Mouse (Mus musculus): ENCODE measurements around the gene Zbtb20. TPM values are rescaled to one million over a fixed set of nuclear protein-coding genes. Genes with fewer than 3 reads are reported as not detected.

Gene Zbtb20
- polyA plus RNA-seq, 1 experiment from 2014 or later: 18.4 TPM

GRCm38 (mm10) chr16:43617346-43617745, 741.7 kb downstream of the Zbtb20 start:
- ATAC-seq: no peak
- Histone ChIP-seq H3K4me1 (ENCODE audit: control insufficient read depth, insufficient read depth, low read length) (no peaks in the 10 kb centered on the region), H3K27me3 (replicated peaks; ENCODE audit: control insufficient read depth, insufficient read depth, low read length) (no peaks in the 10 kb centered on the region), H3K36me3 (ENCODE audit: control insufficient read depth, insufficient read depth, low read length) (no peaks in the 10 kb centered on the region), H3K4me3 (ENCODE audit: low read length) (no peak overlapping the region), H3K9ac (ENCODE audit: low read depth, low read length) (no peak overlapping the region), H3K9me3 (ENCODE audit: control insufficient read depth, low read length) (no peaks in the 10 kb centered on the region), H3K27ac (ENCODE audit: low read length) (no peak overlapping the region), H3K4me2 (ENCODE audit: low read depth, low read length) (no peak overlapping the region)
- WGBS: 91% methylated on average over 6 of the region's 6 CpGs

- Histone ChIP-seq H3K4me3 (ENCODE audit: low read length) (no peak overlapping the region), H3K4me1 (ENCODE audit: control insufficient read depth, insufficient read depth, low read length) (no peaks in the 10 kb centered on the region), H3K9me3 (ENCODE audit: control insufficient read depth, low read length) (no peaks in the 10 kb centered on the region), H3K27me3 (replicated peaks; ENCODE audit: control insufficient read depth, insufficient read depth, low read length) (no peaks in the 10 kb centered on the region), H3K36me3 (ENCODE audit: control insufficient read depth, insufficient read depth, low read length) (no peaks in the 10 kb centered on the region), H3K4me2 (ENCODE audit: low read depth, low read length) (no peak overlapping the region), H3K9ac (ENCODE audit: low read depth, low read length) (no peak overlapping the region), H3K27ac (ENCODE audit: low read length) (no peak overlapping the region)
- ATAC-seq: no peak
- WGBS: 90% methylated on average over 23 of the region's 23 CpGs
Measured at GRCm38 (mm10) chr16:43618286-43618685, 742.6 kb downstream of the Zbtb20 start.

- no peaks in the 10 kb centered on the region for H3K27me3 ChIP-seq (replicated peaks; ENCODE audit: control insufficient read depth, insufficient read depth, low read length)
- no peak for ATAC-seq
- 47% methylated on average over 6 of the region's 6 CpGs for WGBS
- H3K9me3 ChIP-seq (ENCODE audit: control insufficient read depth, low read length): no peaks in the 10 kb centered on the region
- no peak overlapping the region for H3K4me2 ChIP-seq (ENCODE audit: low read depth, low read length)
- H3K4me1 ChIP-seq (ENCODE audit: control insufficient read depth, insufficient read depth, low read length): no peaks in the 10 kb centered on the region
- H3K36me3 ChIP-seq (ENCODE audit: control insufficient read depth, insufficient read depth, low read length): no peaks in the 10 kb centered on the region
- H3K4me3 ChIP-seq (ENCODE audit: low read length): no peak overlapping the region
- H3K27ac ChIP-seq (ENCODE audit: low read length): no peak overlapping the region
- H3K9ac ChIP-seq (ENCODE audit: low read depth, low read length): no peak overlapping the region
Measured at GRCm38 (mm10) chr16:43619277-43619676, 743.6 kb downstream of the Zbtb20 start.

- H3K4me2 ChIP-seq (ENCODE audit: low read depth, low read length): no peak overlapping the region
- ATAC-seq: no peak
- 45% methylated on average over 2 of the region's 2 CpGs for WGBS
- no peak overlapping the region for H3K9ac ChIP-seq (ENCODE audit: low read depth, low read length)
- no peaks in the 10 kb centered on the region for H3K9me3 ChIP-seq (ENCODE audit: control insufficient read depth, low read length)
- 0 out of 2 replicates have a peak, but pooled peaks cover 3% of the 10 kb centered on the region for H3K4me1 ChIP-seq (ENCODE audit: control insufficient read depth, insufficient read depth, low read length)
- H3K36me3 ChIP-seq (ENCODE audit: control insufficient read depth, insufficient read depth, low read length): no peaks in the 10 kb centered on the region
- H3K27me3 ChIP-seq (replicated peaks; ENCODE audit: control insufficient read depth, insufficient read depth, low read length): no peaks in the 10 kb centered on the region
- no peak overlapping the region for H3K4me3 ChIP-seq (ENCODE audit: low read length)
- no peak overlapping the region for H3K27ac ChIP-seq (ENCODE audit: low read length)
Measured at GRCm38 (mm10) chr16:43620359-43620758, 744.7 kb downstream of the Zbtb20 start.

GRCm38 (mm10) chr16:43623315-43624000, 747.8 kb downstream of the Zbtb20 start:
- no peaks in the 10 kb centered on the region for H3K9me3 ChIP-seq (ENCODE audit: control insufficient read depth, low read length)
- 0 out of 2 replicates have a peak, but pooled peaks cover 3% of the 10 kb centered on the region for H3K4me1 ChIP-seq (ENCODE audit: control insufficient read depth, insufficient read depth, low read length)
- H3K4me2 ChIP-seq (ENCODE audit: low read depth, low read length): no peak overlapping the region
- no peak overlapping the region for H3K9ac ChIP-seq (ENCODE audit: low read depth, low read length)
- H3K27ac ChIP-seq (ENCODE audit: low read length): no peak overlapping the region
- H3K36me3 ChIP-seq (ENCODE audit: control insufficient read depth, insufficient read depth, low read length): no peaks in the 10 kb centered on the region
- no peaks in the 10 kb centered on the region for H3K27me3 ChIP-seq (replicated peaks; ENCODE audit: control insufficient read depth, insufficient read depth, low read length)
- ATAC-seq: no peak
- 80% methylated on average over 5 of the region's 5 CpGs for WGBS
- no peak overlapping the region for H3K4me3 ChIP-seq (ENCODE audit: low read length)

- Histone ChIP-seq H3K9ac (ENCODE audit: low read depth, low read length) (no peak overlapping the region), H3K27ac (ENCODE audit: low read length) (0 out of 2 replicates have a peak overlapping the region, but pooled peaks have one; percentile 13), H3K4me2 (ENCODE audit: low read depth, low read length) (no peak overlapping the region), H3K36me3 (ENCODE audit: control insufficient read depth, insufficient read depth, low read length) (no peaks in the 10 kb centered on the region), H3K9me3 (ENCODE audit: control insufficient read depth, low read length) (no peaks in the 10 kb centered on the region), H3K4me1 (ENCODE audit: control insufficient read depth, insufficient read depth, low read length) (0 out of 2 replicates have a peak, but pooled peaks cover 3% of the 10 kb centered on the region), H3K4me3 (ENCODE audit: low read length) (no peak overlapping the region), H3K27me3 (replicated peaks; ENCODE audit: control insufficient read depth, insufficient read depth, low read length) (no peaks in the 10 kb centered on the region)
- ATAC-seq: no peak
- 59% methylated on average over 4 of the region's 4 CpGs for WGBS
Measured at GRCm38 (mm10) chr16:43624876-43625275, 749.2 kb downstream of the Zbtb20 start.

DNA sequence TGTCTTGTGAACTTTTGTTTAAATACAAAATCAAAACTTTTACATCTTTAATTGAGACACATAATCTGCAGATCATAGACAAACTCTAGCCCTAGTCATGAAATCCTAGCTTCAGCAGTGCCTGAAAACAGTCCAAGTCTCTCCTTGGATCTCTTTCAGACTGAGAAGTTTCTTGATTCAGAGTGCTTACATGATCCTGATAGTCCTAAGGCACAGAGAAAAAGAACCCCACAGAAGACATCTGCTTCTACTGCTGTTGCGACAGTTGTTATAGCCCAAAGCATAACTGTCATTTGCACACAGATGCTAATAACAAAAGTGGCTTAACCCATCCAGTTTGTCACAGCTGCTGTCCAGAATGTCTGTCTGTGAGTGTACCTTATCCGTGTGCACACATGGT, 749.6 kb downstream of the Zbtb20 start:
- no peak for ATAC-seq
- Histone ChIP-seq H3K4me3 (ENCODE audit: low read length) (no peak overlapping the region), H3K36me3 (ENCODE audit: control insufficient read depth, insufficient read depth, low read length) (no peaks in the 10 kb centered on the region), H3K27ac (ENCODE audit: low read length) (no peak overlapping the region), H3K9ac (ENCODE audit: low read depth, low read length) (no peak overlapping the region), H3K9me3 (ENCODE audit: control insufficient read depth, low read length) (no peaks in the 10 kb centered on the region), H3K27me3 (replicated peaks; ENCODE audit: control insufficient read depth, insufficient read depth, low read length) (no peaks in the 10 kb centered on the region), H3K4me2 (ENCODE audit: low read depth, low read length) (no peak overlapping the region), H3K4me1 (ENCODE audit: control insufficient read depth, insufficient read depth, low read length) (0 out of 2 replicates have a peak, but pooled peaks cover 3% of the 10 kb centered on the region)
- WGBS: 60% methylated on average over 2 of the region's 2 CpGs

- H3K4me2 ChIP-seq (ENCODE audit: low read depth, low read length): no peak overlapping the region
- no peaks in the 10 kb centered on the region for H3K36me3 ChIP-seq (ENCODE audit: control insufficient read depth, insufficient read depth, low read length)
- H3K27me3 ChIP-seq (replicated peaks; ENCODE audit: control insufficient read depth, insufficient read depth, low read length): no peaks in the 10 kb centered on the region
- no peak for ATAC-seq
- H3K4me3 ChIP-seq (ENCODE audit: low read length): no peak overlapping the region
- no peak overlapping the region for H3K9ac ChIP-seq (ENCODE audit: low read depth, low read length)
- WGBS: 84% methylated on average over 5 of the region's 5 CpGs
- H3K27ac ChIP-seq (ENCODE audit: low read length): no peak overlapping the region
- 0 out of 2 replicates have a peak, but pooled peaks cover 3% of the 10 kb centered on the region for H3K4me1 ChIP-seq (ENCODE audit: control insufficient read depth, insufficient read depth, low read length)
- H3K9me3 ChIP-seq (ENCODE audit: control insufficient read depth, low read length): no peaks in the 10 kb centered on the region
Measured at GRCm38 (mm10) chr16:43625956-43626355, 750.3 kb downstream of the Zbtb20 start.

DNA sequence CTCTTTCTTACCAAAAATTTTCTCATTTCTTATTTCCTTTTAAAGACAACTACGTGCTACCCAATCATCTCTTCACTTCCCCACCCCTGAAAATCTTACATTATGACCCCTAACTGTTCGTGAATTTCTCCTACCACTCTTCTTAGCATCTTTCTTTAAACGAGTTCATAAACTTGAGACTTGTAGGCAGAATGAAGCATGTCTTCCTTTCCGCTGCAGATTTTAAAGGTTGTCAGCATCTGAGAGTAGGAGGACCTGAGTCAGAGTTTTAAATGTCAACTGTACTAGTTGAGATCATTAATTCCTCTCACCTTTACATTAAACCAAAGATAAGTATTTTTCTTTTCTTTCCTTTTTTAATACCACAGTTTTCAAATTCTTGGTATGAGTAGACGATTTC, 753.0 kb downstream of the Zbtb20 start:
- Histone ChIP-seq H3K9ac (ENCODE audit: low read depth, low read length) (no peak overlapping the region), H3K27ac (ENCODE audit: low read length) (no peak overlapping the region), H3K36me3 (ENCODE audit: control insufficient read depth, insufficient read depth, low read length) (no peaks in the 10 kb centered on the region), H3K27me3 (replicated peaks; ENCODE audit: control insufficient read depth, insufficient read depth, low read length) (no peaks in the 10 kb centered on the region), H3K9me3 (ENCODE audit: control insufficient read depth, low read length) (no peaks in the 10 kb centered on the region), H3K4me3 (ENCODE audit: low read length) (no peak overlapping the region), H3K4me2 (ENCODE audit: low read depth, low read length) (no peak overlapping the region), H3K4me1 (ENCODE audit: control insufficient read depth, insufficient read depth, low read length) (0 out of 2 replicates have a peak, but pooled peaks cover 3% of the 10 kb centered on the region)
- 86% methylated on average over 5 of the region's 5 CpGs for WGBS
- no peak for ATAC-seq

DNA sequence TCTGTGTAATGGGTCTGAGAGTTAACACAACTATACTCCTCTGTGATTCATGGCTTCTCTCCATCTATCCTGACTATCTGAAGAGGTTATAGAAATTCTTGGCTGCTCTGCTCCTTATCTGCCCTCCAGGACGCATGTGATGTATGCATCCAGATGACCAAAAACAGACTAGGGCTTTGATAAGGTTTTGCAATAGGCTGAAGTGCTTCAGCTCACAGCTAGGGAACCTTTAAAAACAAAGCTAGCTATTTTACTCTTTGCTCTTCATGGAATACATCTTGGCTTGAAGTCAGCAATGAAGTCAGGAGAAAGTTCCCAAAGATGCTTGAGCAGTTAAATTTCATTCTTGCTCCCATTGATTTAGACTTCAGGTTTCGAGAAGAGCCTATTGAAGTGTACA, 756.1 kb downstream of the Zbtb20 start:
- ATAC-seq: no peak
- no peak overlapping the region for H3K9ac ChIP-seq (ENCODE audit: low read depth, low read length)
- WGBS: 74% methylated on average over 2 of the region's 2 CpGs
- no peak overlapping the region for H3K27ac ChIP-seq (ENCODE audit: low read length)
- no peaks in the 10 kb centered on the region for H3K4me1 ChIP-seq (ENCODE audit: control insufficient read depth, insufficient read depth, low read length)
- H3K36me3 ChIP-seq (ENCODE audit: control insufficient read depth, insufficient read depth, low read length): no peaks in the 10 kb centered on the region
- H3K4me3 ChIP-seq (ENCODE audit: low read length): no peak overlapping the region
- no peaks in the 10 kb centered on the region for H3K27me3 ChIP-seq (replicated peaks; ENCODE audit: control insufficient read depth, insufficient read depth, low read length)
- no peak overlapping the region for H3K4me2 ChIP-seq (ENCODE audit: low read depth, low read length)
- H3K9me3 ChIP-seq (ENCODE audit: control insufficient read depth, low read length): no peaks in the 10 kb centered on the region

Data from intestine, embryonic 16.5 days (tissue).